Mouse (Mus musculus): ENCODE results near the gene Ocrl. TPM values are rescaled to one million over a fixed set of nuclear protein-coding genes. Genes with fewer than 3 reads are reported as not detected.

The Ocrl gene
- total RNA-seq, 2 experiments from 2014 or later: 43.6 to 48.6 TPM

GRCm38 (mm10) chrX:47977078-47977477 lies 64.9 kb downstream of the Ocrl start:
- DNase-seq: no peak

DNA sequence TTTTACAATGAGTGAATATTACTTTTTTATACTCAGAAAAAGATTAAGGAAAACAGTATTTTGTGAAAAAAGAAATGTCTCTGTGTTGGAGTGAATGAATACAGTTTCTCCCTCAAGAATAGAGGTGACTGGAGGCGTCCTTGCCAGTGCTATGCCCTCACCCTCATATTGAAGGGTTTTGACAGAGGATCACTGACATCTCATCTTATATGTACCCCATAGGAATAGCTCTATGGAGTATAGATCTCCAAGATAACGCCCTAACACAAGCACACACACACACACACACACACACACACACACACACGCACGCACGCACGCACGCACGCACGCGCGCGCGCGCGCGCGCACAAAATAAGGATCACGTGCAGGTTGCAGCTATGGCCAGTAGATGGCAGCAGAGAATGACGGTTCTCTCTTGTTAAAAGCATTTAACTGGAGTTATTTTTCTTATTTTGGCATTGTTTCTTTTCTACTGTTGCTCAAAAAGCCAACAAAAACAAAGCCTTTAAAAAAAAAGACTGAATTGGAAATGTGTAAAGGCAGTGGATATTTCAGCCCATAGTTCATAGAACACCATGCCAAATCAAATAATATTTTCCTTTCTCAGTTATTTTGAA lies 72.9 kb downstream of the Ocrl start:
- DNase-seq: peak; percentile 42 to 49

DNA sequence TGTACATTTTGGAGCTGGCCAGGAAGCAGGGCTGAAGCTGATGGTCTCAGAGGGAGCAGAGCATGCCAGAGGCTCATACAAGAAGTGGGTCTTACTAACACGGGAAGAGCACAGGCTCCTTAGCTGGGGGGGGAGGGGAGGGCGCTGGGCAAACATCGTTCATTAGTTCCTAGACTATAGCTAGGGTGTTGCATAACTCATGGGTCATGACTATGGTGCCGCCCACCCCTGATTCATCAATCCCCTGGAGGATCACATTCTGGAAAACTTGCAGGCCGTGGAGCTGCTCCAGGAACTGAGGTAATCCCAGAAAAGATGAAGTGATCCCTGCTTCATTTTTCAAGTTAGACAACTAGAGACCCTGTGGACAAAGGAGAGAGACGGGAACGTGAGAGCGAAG lies 75.8 kb downstream of the Ocrl start:
- no peak for DNase-seq

DNA sequence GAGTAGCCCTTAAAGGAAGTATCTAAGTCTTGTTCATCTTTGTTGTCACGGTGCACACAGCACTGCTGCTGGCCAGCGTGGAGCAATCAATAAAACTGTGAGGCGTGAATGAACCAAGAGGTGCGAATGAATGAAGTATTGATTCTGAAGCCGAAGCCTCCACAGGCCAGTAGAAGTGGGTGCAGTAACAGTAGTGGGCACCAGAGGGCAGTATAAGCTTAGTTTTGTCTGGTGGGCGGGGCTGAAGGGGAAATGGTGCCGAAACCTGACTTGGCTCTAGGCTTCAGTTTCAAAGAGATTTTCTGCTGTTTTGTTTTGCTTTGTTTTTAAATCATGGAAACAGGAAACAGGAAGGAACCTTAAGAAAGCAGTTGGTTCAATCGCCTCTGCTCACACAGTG lies 80.4 kb downstream of the Ocrl start:
- DNase-seq: peak; percentile 66 to 71

DNA sequence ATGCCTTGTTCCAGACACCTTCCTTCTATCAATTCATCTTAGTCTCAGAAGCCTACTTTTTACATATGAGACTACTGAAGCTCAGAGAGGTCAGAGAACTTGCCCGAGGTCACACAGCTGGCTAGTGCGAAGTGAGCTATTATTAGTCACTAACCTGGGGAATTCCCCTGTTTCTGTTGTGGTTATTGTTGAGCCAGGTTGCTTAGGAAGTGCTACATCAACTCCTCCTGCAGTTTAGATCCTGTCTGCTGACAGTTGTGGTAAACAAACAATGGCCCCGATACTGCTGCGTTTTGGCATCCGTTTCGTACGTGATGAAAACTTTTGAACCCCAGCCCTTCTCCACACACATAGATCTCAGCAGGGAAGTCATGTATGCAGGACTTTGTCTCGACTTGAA lies 86.2 kb downstream of the Ocrl start:
- DNase-seq: no peak

GRCm38 (mm10) chrX:48001151-48001550 lies 89.0 kb downstream of the Ocrl start:
- DNase-seq: no peak

- no peak for DNase-seq
Observed at GRCm38 (mm10) chrX:48004786-48005185, 92.6 kb downstream of the Ocrl start.

- peak in 1 of 2 experiments; percentile 10 for DNase-seq
Observed at GRCm38 (mm10) chrX:48006062-48006461, 93.9 kb downstream of the Ocrl start.

DNA sequence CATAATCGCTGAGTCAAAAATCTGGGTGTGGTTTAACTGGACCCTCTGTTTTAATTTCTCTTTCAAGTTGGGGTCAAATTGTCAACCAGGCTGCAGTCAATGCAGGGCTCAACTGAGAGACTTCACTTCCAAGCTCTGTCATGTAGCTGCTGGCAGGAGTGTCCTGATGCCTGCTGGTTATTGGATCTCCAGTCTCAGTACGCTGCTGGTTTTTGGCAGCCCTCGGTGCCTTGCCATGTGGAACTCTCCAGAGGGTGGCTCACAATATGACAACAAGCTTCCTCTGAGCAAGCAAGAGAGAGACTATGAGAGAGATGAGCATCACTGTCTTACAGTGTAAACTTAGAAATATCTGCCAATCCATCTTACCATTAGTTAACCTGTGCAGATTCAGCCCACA lies 99.5 kb downstream of the Ocrl start:
- no peak for DNase-seq

Other genes with a start within 250 kb of the Ocrl start
- 10 to 100 TPM; 31.9 to 66.0 TPM for gene Smarca1, start 19.4 kb upstream of the Ocrl start, total RNA-seq (2021)
- 1 to 10 TPM; 2.7 to 7.6 TPM for gene Apln, start 122.5 kb downstream of the Ocrl start, total RNA-seq (2021)
- 1 to 10 TPM; 1.3 to 1.8 TPM for gene Xpnpep2, start 196.3 kb downstream of the Ocrl start, total RNA-seq (2021)
- 1 to 10 TPM; 1.4 to 1.9 TPM for gene Sash3, start 234.0 kb downstream of the Ocrl start, total RNA-seq (2021)

Measured in adrenal gland, postnatal 36 days (tissue).